Mouse (Mus musculus): ENCODE data around the gene Tpm4. TPM values are rescaled to one million over a fixed set of nuclear protein-coding genes. Genes with fewer than 3 reads are reported as not detected.
A peak's percentile ranks its signal among the peaks of the same experiment; 100 is the strongest.

Gene Tpm4
- polyA plus RNA-seq, 1 experiment from 2014 or later, result 221 TPM

DNA sequence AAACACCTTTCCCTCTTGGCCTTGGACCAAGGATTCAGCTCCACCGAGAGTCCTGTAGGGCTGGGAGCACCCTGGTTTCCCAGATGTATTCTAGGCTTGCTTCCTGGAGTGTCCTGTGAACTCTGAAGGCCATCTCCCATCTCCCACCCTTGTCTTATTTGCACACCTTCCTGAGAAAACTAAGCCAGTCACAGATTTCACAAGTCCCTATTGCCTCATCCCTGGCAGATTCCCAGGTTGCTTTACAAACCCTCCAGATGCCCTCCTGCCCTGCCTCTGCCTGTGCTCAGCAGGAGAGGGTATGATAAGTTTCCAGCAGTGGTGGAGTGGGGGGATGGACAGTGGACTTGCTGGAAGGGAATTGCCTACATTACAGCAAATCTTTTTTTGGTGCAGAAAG, 11.3 kb downstream of the Tpm4 start:
- H3K36me3 ChIP-seq, result peaks cover 92% of the 10 kb centered on the region
- H3K9ac ChIP-seq, result no peak overlapping the region
- H3K9me3 ChIP-seq, result no peaks in the 10 kb centered on the region
- H3K4me3 ChIP-seq, result no peak overlapping the region
- H3K4me1 ChIP-seq (replicated peaks), result no peaks in the 10 kb centered on the region
- no peak overlapping the region for H3K4me2 ChIP-seq
- no peaks in the 10 kb centered on the region for H3K27me3 ChIP-seq
- no peak for ATAC-seq (ENCODE audit: low FRiP score)
- WGBS, result 96% methylated on average over 1 of the region's 1 CpGs
- no peak overlapping the region for H3K27ac ChIP-seq

DNA sequence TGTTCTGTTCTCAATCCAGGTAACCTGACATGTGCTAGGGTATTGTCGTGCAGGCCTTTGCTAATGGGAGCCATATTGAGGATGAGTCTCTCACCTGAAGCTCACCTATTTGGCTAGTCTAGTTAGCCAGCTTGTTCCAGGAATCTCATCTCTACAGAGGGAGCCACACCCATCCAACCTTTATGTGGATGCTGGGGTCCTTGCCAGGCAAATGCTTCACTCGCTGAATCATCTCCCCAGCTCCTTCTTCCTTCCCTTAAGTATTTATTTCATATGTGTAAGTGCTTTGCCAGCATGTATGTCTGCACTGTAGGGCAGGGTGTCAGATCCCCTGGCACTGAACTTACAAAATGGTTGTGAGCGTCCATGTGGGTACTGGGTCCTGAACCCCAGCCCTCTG, 11.8 kb downstream of the Tpm4 start:
- no peaks in the 10 kb centered on the region for H3K9me3 ChIP-seq
- peaks cover 92% of the 10 kb centered on the region for H3K36me3 ChIP-seq
- 95% methylated on average over 3 of the region's 3 CpGs for WGBS
- no peaks in the 10 kb centered on the region for H3K4me1 ChIP-seq (replicated peaks)
- no peaks in the 10 kb centered on the region for H3K27me3 ChIP-seq
- H3K9ac ChIP-seq, result no peak overlapping the region
- H3K4me3 ChIP-seq, result no peak overlapping the region
- no peak overlapping the region for H3K27ac ChIP-seq
- ATAC-seq (ENCODE audit: low FRiP score), result no peak
- H3K4me2 ChIP-seq, result no peak overlapping the region

DNA sequence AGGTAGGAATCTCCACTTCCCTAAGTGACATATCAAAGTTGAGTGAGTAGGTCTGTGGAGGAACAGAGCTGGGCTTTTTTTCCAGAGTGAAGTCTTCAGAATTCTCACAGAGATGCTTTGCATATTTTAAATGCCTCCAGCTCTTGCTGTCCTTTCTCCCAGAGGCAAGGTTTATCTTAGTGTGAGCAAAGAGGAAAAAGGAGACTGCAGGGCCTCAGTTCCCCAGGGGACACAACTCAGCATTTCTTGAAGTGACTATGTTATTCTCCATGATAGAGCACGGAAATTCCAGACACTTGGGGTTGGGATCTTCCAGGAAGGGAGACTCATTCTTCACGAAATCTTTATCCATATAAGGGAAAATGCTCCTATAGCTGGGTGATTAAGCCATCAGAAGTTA, 12.5 kb downstream of the Tpm4 start:
- Histone ChIP-seq H3K36me3 (peaks cover 92% of the 10 kb centered on the region), H3K4me1 (replicated peaks) (no peaks in the 10 kb centered on the region), H3K9ac (no peak overlapping the region), H3K4me2 (no peak overlapping the region), H3K27ac (no peak overlapping the region), H3K9me3 (no peaks in the 10 kb centered on the region), H3K27me3 (no peaks in the 10 kb centered on the region), H3K4me3 (no peak overlapping the region)
- 79% methylated on average over 2 of the region's 2 CpGs for WGBS
- ATAC-seq (ENCODE audit: low FRiP score), result no peak

DNA sequence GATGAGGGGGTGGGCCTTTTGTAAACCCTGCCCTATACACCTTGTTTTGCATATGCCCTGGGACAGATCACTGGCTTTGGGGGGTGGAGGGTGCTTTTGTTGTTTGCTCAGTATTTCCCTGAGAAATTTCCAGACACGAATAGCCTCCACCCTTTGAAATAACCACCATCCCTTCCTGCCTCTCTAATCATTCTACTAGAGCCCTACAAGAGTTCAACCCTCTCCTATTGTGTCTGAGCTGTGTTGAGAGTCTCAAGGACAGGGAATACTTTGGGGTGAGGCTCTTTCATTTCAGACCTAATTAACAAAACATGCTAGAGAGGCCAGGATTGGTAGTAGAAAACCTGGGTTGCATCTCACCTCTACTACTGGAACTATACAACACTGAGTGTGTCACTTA, 14.3 kb downstream of the Tpm4 start:
- Histone ChIP-seq H3K4me2 (no peak overlapping the region), H3K27ac (no peak overlapping the region), H3K9ac (no peak overlapping the region), H3K4me3 (no peak overlapping the region), H3K9me3 (no peaks in the 10 kb centered on the region), H3K27me3 (no peaks in the 10 kb centered on the region), H3K4me1 (replicated peaks) (no peaks in the 10 kb centered on the region), H3K36me3 (peaks cover 84% of the 10 kb centered on the region)
- ATAC-seq (ENCODE audit: low FRiP score), result no peak
- WGBS, result 80% methylated on average over 1 of the region's 1 CpGs

DNA sequence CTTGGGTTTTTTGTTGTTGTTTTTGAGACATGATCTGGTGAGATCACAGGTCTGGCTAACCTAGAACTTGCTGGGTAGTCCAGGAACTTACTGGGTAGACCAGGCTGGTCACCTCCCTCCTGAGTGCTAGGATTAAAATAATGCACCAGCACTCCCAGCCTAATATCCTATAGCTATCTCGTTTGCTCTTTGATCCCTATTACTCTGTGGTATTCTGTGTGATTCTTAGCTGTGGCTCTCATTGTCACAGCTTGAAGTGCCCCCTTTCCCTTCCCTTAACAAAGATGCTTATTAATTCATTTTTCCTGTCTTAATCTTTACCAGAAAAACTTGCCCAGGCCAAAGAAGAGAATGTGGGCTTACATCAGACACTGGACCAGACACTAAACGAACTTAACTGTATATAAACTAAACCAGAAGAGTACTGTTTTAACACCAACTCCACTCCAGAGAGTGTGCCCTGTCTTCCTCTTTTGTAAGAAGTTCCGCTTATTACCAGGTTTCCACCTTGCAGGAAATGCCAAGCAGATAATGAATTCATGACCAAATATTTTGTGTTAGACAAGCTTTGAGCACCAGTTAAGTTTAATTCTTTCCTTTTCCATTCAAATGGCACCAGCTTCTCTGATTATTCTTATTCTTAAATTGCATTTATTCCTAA, 16.8 kb downstream of the Tpm4 start:
- Histone ChIP-seq H3K4me1 (replicated peaks) (no peaks in the 10 kb centered on the region), H3K36me3 (peaks cover 63% of the 10 kb centered on the region), H3K27me3 (no peaks in the 10 kb centered on the region), H3K4me2 (no peak overlapping the region), H3K9ac (no peak overlapping the region), H3K27ac (no peak overlapping the region), H3K4me3 (no peak overlapping the region), H3K9me3 (no peaks in the 10 kb centered on the region)
- no peak for ATAC-seq (ENCODE audit: low FRiP score)
- 90% methylated on average over 3 of the region's 3 CpGs for WGBS

GRCm38 (mm10) chr8:72153382-72153781, 18.6 kb downstream of the Tpm4 start:
- H3K4me2 ChIP-seq, result no peak overlapping the region
- no peak overlapping the region for H3K9ac ChIP-seq
- no peak overlapping the region for H3K4me3 ChIP-seq
- peaks cover 45% of the 10 kb centered on the region for H3K36me3 ChIP-seq
- no peaks in the 10 kb centered on the region for H3K27me3 ChIP-seq
- ATAC-seq (ENCODE audit: low FRiP score), result no peak
- no peaks in the 10 kb centered on the region for H3K4me1 ChIP-seq (replicated peaks)
- no peak overlapping the region for H3K27ac ChIP-seq
- H3K9me3 ChIP-seq, result no peaks in the 10 kb centered on the region

GRCm38 (mm10) chr8:72158096-72158495, 23.3 kb downstream of the Tpm4 start:
- no peaks in the 10 kb centered on the region for H3K27me3 ChIP-seq
- H3K4me3 ChIP-seq, result no peak overlapping the region
- no peak overlapping the region for H3K9ac ChIP-seq
- H3K36me3 ChIP-seq, result peaks cover 4% of the 10 kb centered on the region
- no peak overlapping the region for H3K27ac ChIP-seq
- H3K4me1 ChIP-seq (replicated peaks), result peaks cover 26% of the 10 kb centered on the region
- 84% methylated on average over 2 of the region's 2 CpGs for WGBS
- no peak for ATAC-seq (ENCODE audit: low FRiP score)
- H3K9me3 ChIP-seq, result no peaks in the 10 kb centered on the region
- no peak overlapping the region for H3K4me2 ChIP-seq

- H3K4me2 ChIP-seq, result no peak overlapping the region
- H3K27ac ChIP-seq, result no peak overlapping the region
- H3K4me1 ChIP-seq (replicated peaks), result peaks cover 31% of the 10 kb centered on the region
- no peak overlapping the region for H3K9ac ChIP-seq
- H3K36me3 ChIP-seq, result no peaks in the 10 kb centered on the region
- no peak overlapping the region for H3K4me3 ChIP-seq
- no peaks in the 10 kb centered on the region for H3K9me3 ChIP-seq
- ATAC-seq (ENCODE audit: low FRiP score), result no peak
- no peaks in the 10 kb centered on the region for H3K27me3 ChIP-seq
- WGBS, result 78% methylated on average over 3 of the region's 3 CpGs
Measured at GRCm38 (mm10) chr8:72158726-72159125, 24.0 kb downstream of the Tpm4 start.

DNA sequence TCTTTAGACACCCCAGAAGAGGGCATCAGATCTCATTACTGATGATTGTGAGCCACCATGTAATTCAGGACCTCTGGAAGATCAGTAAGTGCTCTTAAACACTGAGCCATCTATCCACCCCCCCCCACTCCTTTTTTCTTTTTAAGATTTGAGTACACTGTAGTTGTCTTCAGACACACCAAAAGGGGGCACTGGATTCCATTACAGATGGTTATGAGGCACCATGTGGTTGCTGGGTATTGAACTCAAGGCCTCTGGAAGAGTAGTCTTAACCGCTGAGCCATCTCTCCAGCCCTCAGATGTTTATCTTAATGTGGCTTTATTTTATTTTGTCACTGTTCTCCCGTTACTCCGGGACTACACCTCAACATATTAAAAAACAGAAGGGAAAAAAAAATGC, 25.2 kb downstream of the Tpm4 start:
- Histone ChIP-seq H3K9ac (peak overlapping the region; percentile 51), H3K36me3 (peaks cover 6% of the 10 kb centered on the region), H3K4me2 (peak overlapping the region; percentile 68), H3K27ac (no peak overlapping the region), H3K4me3 (peak overlapping the region; percentile 96), H3K27me3 (no peaks in the 10 kb centered on the region), H3K9me3 (no peaks in the 10 kb centered on the region), H3K4me1 (replicated peaks) (peaks cover 31% of the 10 kb centered on the region)
- ATAC-seq (ENCODE audit: low FRiP score), result no peak
- 72% methylated on average over 3 of the region's 3 CpGs for WGBS

- ATAC-seq (ENCODE audit: low FRiP score), result peak; percentile 99
- Histone ChIP-seq H3K27me3 (no peaks in the 10 kb centered on the region), H3K9ac (peak within 1 kb of the TSS; percentile 98), H3K4me2 (peak within 1 kb of the TSS; percentile 87), H3K4me1 (replicated peaks) (peaks cover 31% of the 10 kb centered on the region), H3K27ac (peak within 1 kb of the TSS; percentile 91), H3K36me3 (peaks cover 11% of the 10 kb centered on the region), H3K4me3 (peak within 1 kb of the TSS; percentile 96), H3K9me3 (no peaks in the 10 kb centered on the region)
- WGBS, result under 1% methylated on average over 81 of the region's 82 CpGs
Measured at GRCm38 (mm10) chr8:72160707-72161697, 26.2 kb downstream of the Tpm4 start, which contains the start of gene Rab8a. Gene Rab8a, plus strand, starts transcription at chr8:72161200.

DNA sequence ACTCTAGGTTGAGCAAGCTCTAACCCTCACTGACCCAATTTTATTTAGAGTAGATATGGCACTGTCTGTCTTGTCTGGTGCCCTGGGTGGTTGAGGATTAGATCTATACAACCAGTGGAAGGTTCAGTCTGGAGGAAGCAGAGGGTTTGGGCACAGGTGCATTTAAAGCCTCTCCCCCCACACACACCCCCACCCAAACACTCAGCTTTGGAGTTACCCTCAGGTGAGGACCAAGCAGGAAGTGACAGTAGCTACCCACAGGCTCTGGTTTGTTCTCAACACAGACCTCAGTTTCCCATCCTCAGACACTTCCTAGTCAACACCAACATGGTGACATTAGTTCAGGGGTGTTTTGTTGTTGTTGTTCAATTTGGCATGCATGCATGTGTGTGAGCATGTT, 28.0 kb downstream of the Tpm4 start:
- H3K4me2 ChIP-seq, result peak overlapping the region; percentile 87; the same call in 1 of the 2 replicates
- no peak overlapping the region for H3K27ac ChIP-seq
- peak overlapping the region; percentile 96 for H3K4me3 ChIP-seq
- H3K9ac ChIP-seq, result no peak overlapping the region
- H3K9me3 ChIP-seq, result no peaks in the 10 kb centered on the region
- H3K4me1 ChIP-seq (replicated peaks), result peaks cover 31% of the 10 kb centered on the region
- ATAC-seq (ENCODE audit: low FRiP score), result no peak
- peaks cover 21% of the 10 kb centered on the region for H3K36me3 ChIP-seq
- H3K27me3 ChIP-seq, result no peaks in the 10 kb centered on the region

DNA sequence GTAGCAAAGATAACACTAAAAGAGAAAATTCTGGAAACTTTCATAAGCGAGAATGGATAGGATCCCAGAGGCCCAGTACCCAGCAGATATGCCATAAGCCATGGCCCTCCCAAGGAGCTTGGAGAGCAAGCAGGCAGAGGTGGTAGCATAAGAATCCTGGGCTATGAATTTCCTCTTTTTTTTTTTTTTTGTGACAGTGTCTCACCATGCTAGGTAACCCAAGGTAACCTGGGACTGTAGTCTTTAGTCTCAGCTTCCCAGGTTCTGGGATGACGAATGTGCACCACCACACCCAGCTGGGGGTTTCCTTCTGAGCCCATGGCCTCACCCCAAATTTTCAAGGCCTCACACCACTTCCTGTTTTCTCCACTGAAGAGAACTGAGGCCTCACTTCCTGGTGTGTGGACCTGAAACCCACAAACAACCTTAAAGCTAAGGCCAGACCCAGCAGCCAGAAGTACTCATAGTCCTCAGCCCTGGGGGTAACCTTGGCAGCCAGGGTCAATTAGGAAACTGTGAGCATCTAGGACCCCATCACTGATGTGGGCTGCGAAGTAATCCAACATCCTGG, 34.4 kb downstream of the Tpm4 start:
- H3K27me3 ChIP-seq, result no peaks in the 10 kb centered on the region
- WGBS, result 93% methylated on average over 3 of the region's 3 CpGs
- peaks cover 85% of the 10 kb centered on the region for H3K36me3 ChIP-seq

More for the DNA sequence above, 34.4 kb downstream of the Tpm4 start:
- no peaks in the 10 kb centered on the region for H3K9me3 ChIP-seq
- no peak for ATAC-seq (ENCODE audit: low FRiP score)
- no peak overlapping the region for H3K9ac ChIP-seq
- H3K4me2 ChIP-seq, result no peak overlapping the region
- no peak overlapping the region for H3K4me3 ChIP-seq
- H3K4me1 ChIP-seq (replicated peaks), result no peaks in the 10 kb centered on the region
- no peak overlapping the region for H3K27ac ChIP-seq
